Mouse (Mus musculus): ENCODE measurements at regions not wholly inside any gene's neighbourhood (a gene's known extent, or its start where the extent isn't known, plus 50 kb on each side); places are given as distances from the start of the nearest gene placed in this dataset.

DNA sequence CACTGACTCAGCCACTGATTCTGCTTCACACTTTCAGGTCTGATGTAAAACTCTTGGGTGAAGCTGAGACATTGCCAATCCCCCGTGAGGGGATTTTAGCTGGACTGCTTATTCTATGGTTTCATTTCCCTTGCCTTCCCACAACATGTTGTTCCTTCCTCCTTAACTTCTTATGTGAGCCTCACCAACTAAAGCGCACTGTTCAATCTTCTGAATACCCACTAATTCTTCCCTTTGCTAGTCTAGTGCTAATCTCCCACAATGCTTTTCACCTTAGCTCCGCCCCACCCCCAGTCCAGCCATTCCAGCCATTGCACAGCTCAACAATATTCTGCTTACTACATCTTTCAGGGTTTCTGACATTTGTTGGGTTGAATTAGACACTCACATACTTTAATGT, 196.7 kb downstream of the Hlx start:
- Histone ChIP-seq H3K36me3 (ENCODE audit: control insufficient read depth, insufficient read depth, low read length) (no peaks in the 10 kb centered on the region), H3K27ac (ENCODE audit: low read depth, low read length) (no peak overlapping the region), H3K4me1 (ENCODE audit: control insufficient read depth, insufficient read depth, low read length) (no peaks in the 10 kb centered on the region), H3K9me3 (ENCODE audit: control insufficient read depth, low read length) (no peaks in the 10 kb centered on the region), H3K4me3 (ENCODE audit: low read depth, low read length) (no peak overlapping the region), H3K9ac (ENCODE audit: low read length) (no peak overlapping the region), H3K27me3 (ENCODE audit: control insufficient read depth, insufficient read depth, low read length) (no peaks in the 10 kb centered on the region), H3K4me2 (no peak overlapping the region)
- 95% methylated on average over 3 of the region's 3 CpGs for WGBS
- no peak for DNase-seq (ENCODE audit: low spot score, missing footprints)
- no peak for ATAC-seq (ENCODE audit: low FRiP score)

DNA sequence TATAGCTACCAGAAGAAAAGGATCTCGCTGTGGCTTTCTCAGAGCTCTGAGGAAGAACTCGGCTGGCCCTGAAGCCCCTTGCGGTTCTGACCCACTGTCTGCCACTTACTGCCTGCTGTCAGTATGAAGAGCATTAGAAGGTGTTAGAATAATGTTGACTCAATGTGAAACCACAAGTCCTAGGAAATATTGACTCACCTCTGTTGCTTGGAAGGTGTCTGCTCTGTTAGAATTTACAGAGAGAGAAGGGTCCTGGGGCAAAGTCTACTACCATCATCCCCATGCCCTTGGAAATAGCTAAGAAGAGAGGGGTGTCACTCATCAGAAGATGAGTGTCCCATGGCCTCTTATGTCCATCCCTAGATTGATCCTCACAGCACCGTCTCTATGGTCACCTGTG, 197.9 kb downstream of the Hlx start:
- H3K4me3 ChIP-seq (ENCODE audit: low read depth, low read length): no peak overlapping the region
- no peak overlapping the region for H3K4me2 ChIP-seq
- H3K9ac ChIP-seq (ENCODE audit: low read length): no peak overlapping the region
- ATAC-seq (ENCODE audit: low FRiP score) (no peak), DNase-seq (ENCODE audit: low spot score, missing footprints) (no peak)
- H3K36me3 ChIP-seq (ENCODE audit: control insufficient read depth, insufficient read depth, low read length): no peaks in the 10 kb centered on the region
- 87% methylated on average over 4 of the region's 4 CpGs for WGBS
- no peaks in the 10 kb centered on the region for H3K9me3 ChIP-seq (ENCODE audit: control insufficient read depth, low read length)
- H3K4me1 ChIP-seq (ENCODE audit: control insufficient read depth, insufficient read depth, low read length): no peaks in the 10 kb centered on the region
- no peak overlapping the region for H3K27ac ChIP-seq (ENCODE audit: low read depth, low read length)
- no peaks in the 10 kb centered on the region for H3K27me3 ChIP-seq (ENCODE audit: control insufficient read depth, insufficient read depth, low read length)

DNA sequence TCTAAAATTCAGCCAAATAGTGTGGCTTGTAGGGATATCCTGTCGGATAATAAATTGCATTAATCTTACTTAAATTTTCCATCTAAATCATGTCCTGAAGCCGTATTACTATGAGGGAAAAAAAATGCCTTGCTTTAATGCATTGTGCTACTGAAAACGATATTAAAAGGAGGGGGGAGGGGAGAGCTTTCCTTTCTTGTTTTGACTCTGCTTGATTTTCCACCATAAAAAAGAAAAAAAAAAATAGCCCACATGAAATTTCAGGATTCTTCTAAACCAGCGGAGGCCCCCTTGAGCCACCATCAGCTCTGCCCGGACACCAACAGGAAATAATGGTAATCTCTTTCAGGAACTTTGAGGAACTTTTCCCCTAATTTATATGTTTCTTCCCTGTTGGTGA, 198.5 kb downstream of the Hlx start:
- Histone ChIP-seq H3K4me2 (no peak overlapping the region), H3K9me3 (ENCODE audit: control insufficient read depth, low read length) (no peaks in the 10 kb centered on the region), H3K27ac (ENCODE audit: low read depth, low read length) (no peak overlapping the region), H3K27me3 (ENCODE audit: control insufficient read depth, insufficient read depth, low read length) (no peaks in the 10 kb centered on the region), H3K4me3 (ENCODE audit: low read depth, low read length) (no peak overlapping the region), H3K36me3 (ENCODE audit: control insufficient read depth, insufficient read depth, low read length) (no peaks in the 10 kb centered on the region), H3K4me1 (ENCODE audit: control insufficient read depth, insufficient read depth, low read length) (no peaks in the 10 kb centered on the region), H3K9ac (ENCODE audit: low read length) (no peak overlapping the region)
- ATAC-seq (ENCODE audit: low FRiP score) (no peak), DNase-seq (ENCODE audit: low spot score, missing footprints) (no peak)
- 83% methylated on average over 5 of the region's 5 CpGs for WGBS

- Histone ChIP-seq H3K4me1 (ENCODE audit: control insufficient read depth, insufficient read depth, low read length) (no peaks in the 10 kb centered on the region), H3K27ac (ENCODE audit: low read depth, low read length) (no peak overlapping the region), H3K36me3 (ENCODE audit: control insufficient read depth, insufficient read depth, low read length) (no peaks in the 10 kb centered on the region), H3K9me3 (ENCODE audit: control insufficient read depth, low read length) (no peaks in the 10 kb centered on the region), H3K9ac (ENCODE audit: low read length) (no peak overlapping the region), H3K4me2 (no peak overlapping the region), H3K4me3 (ENCODE audit: low read depth, low read length) (no peak overlapping the region), H3K27me3 (ENCODE audit: control insufficient read depth, insufficient read depth, low read length) (no peaks in the 10 kb centered on the region)
- WGBS: 88% methylated on average over 8 of the region's 8 CpGs
- DNase-seq (ENCODE audit: low spot score, missing footprints): no peak
- no peak for ATAC-seq (ENCODE audit: low FRiP score)
These were observed 199.8 kb downstream of the Hlx start for GRCm38 (mm10) chr1:184532488-184533055.

- no peak overlapping the region for H3K4me3 ChIP-seq (ENCODE audit: low read depth, low read length)
- WGBS: 52% methylated on average over 3 of the region's 3 CpGs
- H3K4me2 ChIP-seq: no peak overlapping the region
- no peak overlapping the region for H3K9ac ChIP-seq (ENCODE audit: low read length)
- H3K27ac ChIP-seq (ENCODE audit: low read depth, low read length): no peak overlapping the region
- no peaks in the 10 kb centered on the region for H3K9me3 ChIP-seq (ENCODE audit: control insufficient read depth, low read length)
- ATAC-seq (ENCODE audit: low FRiP score) (no peak), DNase-seq (ENCODE audit: low spot score, missing footprints) (no peak)
- no peaks in the 10 kb centered on the region for H3K27me3 ChIP-seq (ENCODE audit: control insufficient read depth, insufficient read depth, low read length)
- H3K4me1 ChIP-seq (ENCODE audit: control insufficient read depth, insufficient read depth, low read length): peaks cover 2% of the 10 kb centered on the region; the same call in 1 of the 2 replicates
- H3K36me3 ChIP-seq (ENCODE audit: control insufficient read depth, insufficient read depth, low read length): no peaks in the 10 kb centered on the region
These were observed 201.7 kb downstream of the Hlx start for GRCm38 (mm10) chr1:184530606-184531320.

GRCm38 (mm10) chr1:184525740-184526139, 206.7 kb downstream of the Hlx start:
- Histone ChIP-seq H3K9me3 (ENCODE audit: control insufficient read depth, low read length) (no peaks in the 10 kb centered on the region), H3K27ac (ENCODE audit: low read depth, low read length) (no peak overlapping the region), H3K9ac (ENCODE audit: low read length) (no peak overlapping the region), H3K36me3 (ENCODE audit: control insufficient read depth, insufficient read depth, low read length) (no peaks in the 10 kb centered on the region), H3K4me2 (no peak overlapping the region), H3K4me1 (ENCODE audit: control insufficient read depth, insufficient read depth, low read length) (peaks cover 5% of the 10 kb centered on the region; the same call in 1 of the 2 replicates), H3K27me3 (ENCODE audit: control insufficient read depth, insufficient read depth, low read length) (no peaks in the 10 kb centered on the region), H3K4me3 (ENCODE audit: low read depth, low read length) (no peak overlapping the region)
- no peak for DNase-seq (ENCODE audit: low spot score, missing footprints)
- 53% methylated on average over 4 of the region's 4 CpGs for WGBS
- ATAC-seq (ENCODE audit: low FRiP score): peak; percentile 75

DNA sequence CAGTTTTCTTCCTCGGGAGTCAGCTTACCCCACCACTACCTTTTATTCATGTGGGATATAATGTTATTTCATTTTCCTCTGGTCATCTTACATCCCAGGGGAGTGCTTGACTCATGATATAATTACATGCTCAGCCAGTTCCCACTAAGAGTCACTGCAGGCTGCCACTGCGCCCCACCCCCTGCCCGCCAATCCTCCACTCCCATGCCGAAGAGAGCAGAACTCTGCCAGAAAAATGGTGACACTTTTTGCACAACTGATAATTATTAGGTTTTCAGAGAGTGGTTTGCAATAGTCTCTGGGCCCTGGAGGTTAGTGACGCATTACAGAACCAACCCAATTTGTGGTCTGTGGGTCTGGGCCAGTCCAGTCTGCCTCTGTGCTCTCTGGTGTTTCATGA, 212.9 kb downstream of the Hlx start:
- WGBS: 89% methylated on average over 5 of the region's 5 CpGs
- no peak for DNase-seq (ENCODE audit: low spot score, missing footprints)

DNA sequence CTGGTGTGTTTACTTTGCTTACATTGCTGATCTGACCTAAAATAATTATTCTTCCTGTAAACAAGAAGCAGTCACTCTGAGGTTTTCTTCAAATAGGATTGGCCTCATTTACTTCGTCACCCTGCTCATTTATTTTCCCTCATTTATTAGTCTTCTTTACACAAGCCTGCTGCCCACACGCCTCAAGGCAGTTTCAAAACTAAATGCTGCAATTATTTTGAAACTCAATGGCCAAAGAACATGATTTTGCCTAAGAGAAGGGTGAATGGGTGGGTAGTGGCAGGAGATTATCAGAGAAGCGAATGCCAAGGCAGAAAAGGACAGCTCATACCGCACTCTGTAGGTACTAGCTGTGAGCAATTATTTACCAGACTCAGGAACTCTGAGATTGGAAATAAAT, 227.8 kb downstream of the Hlx start:
- Histone ChIP-seq H3K36me3 (ENCODE audit: control insufficient read depth, insufficient read depth, low read length) (no peaks in the 10 kb centered on the region), H3K27me3 (ENCODE audit: control insufficient read depth, insufficient read depth, low read length) (no peaks in the 10 kb centered on the region), H3K4me1 (ENCODE audit: control insufficient read depth, insufficient read depth, low read length) (no peaks in the 10 kb centered on the region), H3K9me3 (ENCODE audit: control insufficient read depth, low read length) (no peaks in the 10 kb centered on the region), H3K4me2 (no peak overlapping the region), H3K27ac (ENCODE audit: low read depth, low read length) (no peak overlapping the region), H3K9ac (ENCODE audit: low read length) (no peak overlapping the region), H3K4me3 (ENCODE audit: low read depth, low read length) (no peak overlapping the region)
- 88% methylated on average over 4 of the region's 4 CpGs for WGBS
- DNase-seq (ENCODE audit: low spot score, missing footprints) (peak; percentile 31), ATAC-seq (ENCODE audit: low FRiP score) (no peak)

More for the DNA sequence above, 212.9 kb downstream of the Hlx start:
- H3K9ac ChIP-seq (ENCODE audit: low read length): no peak overlapping the region
- ATAC-seq (ENCODE audit: low FRiP score): no peak
- H3K4me2 ChIP-seq: no peak overlapping the region
- H3K9me3 ChIP-seq (ENCODE audit: control insufficient read depth, low read length): no peaks in the 10 kb centered on the region
- no peaks in the 10 kb centered on the region for H3K4me1 ChIP-seq (ENCODE audit: control insufficient read depth, insufficient read depth, low read length)
- no peak overlapping the region for H3K4me3 ChIP-seq (ENCODE audit: low read depth, low read length)
- no peaks in the 10 kb centered on the region for H3K36me3 ChIP-seq (ENCODE audit: control insufficient read depth, insufficient read depth, low read length)
- H3K27me3 ChIP-seq (ENCODE audit: control insufficient read depth, insufficient read depth, low read length): no peaks in the 10 kb centered on the region
- no peak overlapping the region for H3K27ac ChIP-seq (ENCODE audit: low read depth, low read length)

GRCm38 (mm10) chr1:184503827-184504355, 228.5 kb downstream of the Hlx start:
- H3K27ac ChIP-seq (ENCODE audit: low read depth, low read length): no peak overlapping the region
- DNase-seq (ENCODE audit: low spot score, missing footprints) (no peak), ATAC-seq (ENCODE audit: low FRiP score) (no peak)
- H3K27me3 ChIP-seq (ENCODE audit: control insufficient read depth, insufficient read depth, low read length): no peaks in the 10 kb centered on the region
- H3K4me3 ChIP-seq (ENCODE audit: low read depth, low read length): no peak overlapping the region
- H3K9me3 ChIP-seq (ENCODE audit: control insufficient read depth, low read length): no peaks in the 10 kb centered on the region
- no peak overlapping the region for H3K9ac ChIP-seq (ENCODE audit: low read length)
- H3K4me2 ChIP-seq: no peak overlapping the region
- H3K36me3 ChIP-seq (ENCODE audit: control insufficient read depth, insufficient read depth, low read length): no peaks in the 10 kb centered on the region
- H3K4me1 ChIP-seq (ENCODE audit: control insufficient read depth, insufficient read depth, low read length): no peaks in the 10 kb centered on the region
- WGBS: 88% methylated on average over 4 of the region's 4 CpGs

Measured in midbrain, embryonic 11.5 days (tissue).